Mouse (Mus musculus): ENCODE data around the gene Ccna2.

Ccna2 gene

DNA sequence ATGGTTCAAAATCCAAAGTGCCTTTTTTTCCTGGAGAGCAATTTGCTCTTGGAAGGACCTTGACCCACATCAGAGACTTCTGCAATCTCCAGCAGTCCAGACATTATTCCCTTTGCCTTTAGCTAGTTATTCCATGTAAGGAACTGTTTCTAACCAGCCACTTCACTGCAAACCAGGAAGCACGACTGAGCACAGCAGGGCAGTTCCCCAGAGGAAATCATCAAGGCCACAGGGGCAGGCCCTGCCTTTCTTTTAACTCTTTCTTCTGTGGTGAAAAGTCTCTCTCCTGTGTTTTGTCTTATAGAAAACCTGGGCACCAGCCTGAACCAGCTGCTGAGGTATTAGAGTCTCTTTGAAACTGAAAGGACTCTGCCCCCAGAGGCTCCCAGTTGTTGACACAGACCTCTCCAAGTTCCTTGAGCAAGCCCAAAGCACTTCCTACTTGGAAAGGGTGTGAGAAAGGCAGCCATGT is 38.7 kb downstream of the Ccna2 start:
- no peak for DNase-seq (ENCODE audit: low read depth, low spot score)

DNA sequence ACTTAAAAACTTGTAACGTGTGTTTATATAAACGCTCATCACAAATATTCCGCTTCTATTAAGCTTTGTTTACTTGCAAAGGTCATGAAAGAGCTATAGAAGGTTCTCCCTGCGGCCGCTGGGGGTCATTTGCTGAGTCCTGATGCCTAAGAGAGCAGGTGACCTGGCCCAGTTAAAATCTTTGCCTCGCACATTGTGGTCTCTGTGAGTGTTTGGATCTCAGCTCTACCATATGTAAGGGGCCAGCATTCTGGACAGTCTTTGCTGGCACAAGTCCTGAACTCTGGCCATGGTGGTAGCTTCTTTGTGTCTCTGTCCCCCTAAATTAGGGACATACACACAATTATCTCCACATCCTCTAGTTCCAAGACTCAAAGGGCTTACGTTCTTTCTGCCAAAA is 39.2 kb downstream of the Ccna2 start:
- DNase-seq (ENCODE audit: low read depth, low spot score): no peak

DNA sequence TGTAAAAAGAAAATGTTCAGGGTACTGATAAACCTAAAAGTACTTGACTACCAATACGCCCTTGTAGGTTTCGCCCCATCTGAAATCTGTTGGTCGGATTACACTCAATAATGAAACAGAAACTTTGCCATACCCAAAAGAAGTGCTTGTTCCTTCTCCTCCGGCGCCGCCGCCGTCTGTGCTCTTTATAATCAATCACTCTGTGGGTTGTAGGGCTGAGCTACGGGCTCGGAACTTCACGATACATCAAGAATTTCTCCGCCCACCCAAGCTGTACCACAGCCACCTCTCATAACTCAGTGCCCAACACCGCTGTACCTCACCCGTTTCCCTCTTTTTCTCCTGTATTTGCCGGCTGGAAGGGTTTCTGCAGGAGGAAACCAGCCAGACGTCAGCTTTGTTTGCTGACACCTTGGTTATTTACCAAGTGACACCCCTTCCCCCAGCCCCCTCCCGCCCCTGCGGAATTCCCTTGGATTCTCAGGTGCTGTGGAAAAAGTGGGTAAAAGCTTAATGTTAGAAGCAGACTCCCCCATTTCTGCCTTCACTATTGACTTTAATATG is 39.9 kb downstream of the Ccna2 start:
- no peak for DNase-seq (ENCODE audit: low read depth, low spot score)

DNA sequence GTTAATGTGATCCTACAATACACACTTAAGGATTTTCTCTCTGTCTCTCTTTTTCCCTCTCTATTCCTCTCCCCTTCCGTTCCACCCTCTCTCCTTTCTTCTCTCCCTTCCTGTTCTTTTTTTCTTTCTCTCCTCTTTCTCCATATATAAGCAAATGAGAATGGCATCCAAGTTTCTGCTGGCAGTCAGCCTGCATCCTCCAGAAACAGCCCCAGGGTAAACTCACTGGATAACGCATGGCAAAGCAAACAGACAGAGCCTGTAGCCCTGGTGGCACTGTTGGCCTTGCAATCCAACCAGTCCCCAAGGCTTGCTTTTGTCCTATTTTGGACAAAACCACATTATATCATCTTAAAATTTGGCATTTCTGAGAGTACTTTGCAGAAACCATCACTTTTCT is 40.7 kb downstream of the Ccna2 start:
- no peak for DNase-seq (ENCODE audit: low read depth, low spot score)

DNA sequence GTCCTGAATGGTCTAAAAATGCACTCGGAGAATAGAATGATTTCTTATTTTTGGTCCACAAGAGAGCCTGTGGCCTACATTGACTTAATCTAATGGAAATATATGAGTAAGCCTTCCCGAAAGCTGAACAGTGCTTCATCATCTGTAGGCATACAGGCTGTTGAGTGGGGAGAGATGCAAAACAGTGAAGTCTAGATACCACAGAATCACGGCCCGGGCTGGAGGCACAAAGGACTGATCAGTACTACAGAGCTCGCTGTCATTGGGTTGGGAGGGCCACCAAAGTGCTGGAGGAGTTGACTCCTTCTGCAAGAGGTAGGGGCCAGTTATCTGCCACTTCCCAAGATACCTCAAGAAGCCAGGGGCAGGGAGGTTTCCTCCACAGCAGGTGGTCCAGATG is 41.2 kb downstream of the Ccna2 start:
- no peak for DNase-seq (ENCODE audit: low read depth, low spot score)

DNA sequence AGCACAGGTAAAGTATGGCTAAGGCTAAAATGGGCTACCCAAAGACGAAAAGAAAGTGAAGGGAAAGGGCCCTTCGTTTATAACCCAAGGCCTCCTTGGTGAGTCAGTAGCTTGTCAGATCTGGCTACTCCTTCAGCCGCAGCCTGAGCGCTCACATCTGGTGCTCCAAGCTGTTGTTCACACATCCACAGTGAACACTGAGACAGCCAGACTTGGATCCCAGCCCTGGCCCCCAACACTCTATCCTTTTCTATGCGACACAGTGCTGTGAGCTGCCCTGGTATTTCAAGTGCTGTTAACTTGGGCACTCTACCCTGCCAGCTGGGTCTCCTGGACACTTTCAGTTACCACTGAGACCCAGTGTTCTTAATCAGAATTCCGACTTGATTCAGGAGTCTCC is 41.6 kb downstream of the Ccna2 start:
- no peak for DNase-seq (ENCODE audit: low read depth, low spot score)

DNA sequence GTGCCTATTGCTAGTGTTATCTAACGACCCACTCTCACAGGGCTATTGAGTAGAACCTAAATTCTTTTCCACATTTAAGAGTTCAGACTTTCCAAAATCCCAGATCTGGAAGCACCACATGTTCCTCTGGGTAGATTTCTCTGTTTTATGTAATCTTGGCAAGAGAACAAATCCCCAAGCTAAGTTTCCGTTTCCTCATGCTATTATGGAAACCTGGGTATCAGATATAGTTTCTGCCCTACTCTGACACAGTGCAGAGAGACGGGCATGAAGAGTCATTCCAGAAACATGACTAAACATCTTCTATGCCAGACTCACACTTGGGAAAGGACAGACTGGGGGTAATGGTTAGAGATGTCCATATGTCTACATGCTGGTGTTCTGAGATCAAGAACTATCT is 47.5 kb downstream of the Ccna2 start:
- no peak for DNase-seq (ENCODE audit: low read depth, low spot score)

DNA sequence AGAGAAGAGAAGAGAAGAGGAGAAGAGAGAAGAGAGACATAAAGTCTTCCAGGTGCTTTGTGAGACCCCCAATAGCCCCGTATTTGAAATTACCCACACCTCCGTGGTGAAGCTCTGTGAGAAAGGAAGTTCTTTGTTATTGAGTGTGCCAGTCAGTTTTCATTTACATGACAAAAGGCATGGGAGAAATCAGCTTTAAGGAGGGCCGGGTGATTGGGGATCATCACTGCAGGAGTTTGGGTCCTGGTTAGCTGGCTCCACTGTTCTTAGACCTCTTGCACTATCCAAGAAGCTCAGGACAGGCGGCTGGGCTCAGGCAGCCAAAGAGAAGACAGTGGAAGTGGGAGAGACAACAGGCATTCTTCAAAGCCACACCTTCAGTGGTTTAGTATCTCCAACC is 49.8 kb downstream of the Ccna2 start:
- DNase-seq (ENCODE audit: low read depth, low spot score): no peak

DNA sequence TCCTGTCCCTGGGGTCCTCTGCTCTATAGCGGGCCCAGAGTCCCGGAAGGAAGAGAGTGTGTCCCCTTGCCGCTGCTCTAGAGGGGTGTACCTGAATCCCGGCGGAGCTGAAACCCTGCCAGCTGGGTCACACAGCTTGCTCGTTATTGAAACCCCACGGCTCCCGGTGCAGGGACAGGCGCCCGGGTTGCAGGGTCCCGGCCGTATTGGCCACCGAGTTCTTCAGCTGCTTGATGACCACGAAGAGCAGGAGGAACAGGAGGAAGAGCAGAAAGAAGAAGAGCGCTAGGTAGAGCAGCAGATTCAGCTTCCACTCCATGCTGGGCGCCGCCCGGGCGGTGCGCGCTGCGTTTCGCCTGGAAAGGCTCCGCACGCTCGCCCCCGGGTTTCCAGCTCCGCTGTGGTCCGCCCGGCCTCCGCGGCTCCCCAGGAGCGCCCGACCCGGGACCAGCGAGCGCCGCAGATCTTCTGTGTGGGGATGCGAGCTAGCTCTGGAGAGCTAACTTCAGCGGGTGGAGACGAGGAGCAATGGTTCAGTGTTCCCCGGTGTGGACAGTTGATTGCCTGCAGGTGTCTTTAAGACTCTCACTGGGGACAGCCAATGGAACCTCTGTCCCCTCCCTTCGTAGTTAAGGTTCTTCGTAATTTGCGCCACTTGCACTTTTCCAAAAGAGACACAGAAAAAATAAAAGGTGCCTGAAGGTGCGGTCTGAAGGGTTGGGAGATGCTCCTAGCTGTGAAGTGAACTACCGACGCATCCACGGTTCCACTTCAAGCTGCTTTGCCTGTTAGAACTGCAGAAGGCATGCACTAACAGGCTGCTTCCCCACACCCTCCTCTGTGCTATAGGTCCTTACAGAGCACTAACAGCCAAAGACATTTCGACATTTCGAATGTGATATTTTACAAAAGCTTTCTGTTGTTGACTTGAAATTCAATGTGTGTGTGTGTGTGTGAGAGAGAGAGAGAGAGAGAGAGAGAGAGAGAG is 50.6 kb downstream of the Ccna2 start, which contains the start of gene Gm11549:
TSS of gene Gm11549 (minus strand) at position 741 of the 988 bp plus-strand sequence.
- no peak for DNase-seq (ENCODE audit: low read depth, low spot score)

DNA sequence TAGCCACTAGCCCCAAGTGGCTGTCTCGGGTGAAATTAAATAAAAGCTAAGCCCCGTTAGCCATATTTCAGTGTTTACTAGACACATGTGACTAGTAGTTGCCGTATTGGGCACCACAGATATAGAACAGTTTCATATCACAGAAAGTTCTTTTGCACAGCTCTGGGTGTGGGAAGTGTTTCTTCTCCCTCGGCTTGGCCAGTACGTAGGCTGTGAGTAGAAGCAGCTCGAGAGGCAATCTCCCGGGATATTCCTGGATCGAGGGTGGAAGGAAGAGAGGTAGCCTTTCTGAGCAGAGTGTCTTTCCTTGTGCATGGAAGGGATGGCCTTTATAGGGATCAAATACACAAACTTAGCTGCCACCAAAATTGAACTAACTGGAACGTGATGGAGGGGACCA is 55.8 kb downstream of the Ccna2 start:
- DNase-seq (ENCODE audit: low read depth, low spot score): no peak
